Mouse (Mus musculus) Patski (cell line): ENCODE measurements at regions not wholly inside any gene's neighbourhood (a gene's known extent, or its start where the extent isn't known, plus 50 kb on each side); places are given as distances from the start of the nearest gene placed in this dataset.
A peak's percentile ranks its signal among the peaks of the same experiment; 100 is the strongest.
"Not testable (repeated sequence)": the region's sequence is repeated elsewhere in the genome, so short reads cannot be mapped to it uniquely, and the experiment has no call there.

Experiments
- ATAC-seq: fragments of 100-300 bp; one replicate; pipeline ENCODE4 v1.8.0; 2021
- CTCF ChIA-PET: fragments of 350-600 bp; sonication (Branson Sonifier 250); formaldehyde crosslinking; loops from one replicate; lab custom pipeline; 2022; ENCODE audit warnings: inconsistent platforms; lab: Charles Lee
- POLR2A ChIA-PET: fragments of 350-600 bp; sonication (Branson Sonifier 250); formaldehyde crosslinking; loops from one replicate; lab custom pipeline; 2022; ENCODE audit warnings: antibody characterized with exemption, inconsistent platforms; lab: Charles Lee
- DNase-seq: peaks from one replicate; pipeline ENCODE4 v3.0.0-alpha.2; 2011; ENCODE audit warnings: low read depth, low spot score
- H3K27me3 ChIP-seq: fragments of 371-371 bp; one replicate; pipeline ENCODE4 v1.5.1; 2021
- CTCF ChIP-seq: fragments of 100-300 bp; IDR thresholded peaks from one replicate; pipeline ENCODE4 v1.5.1; 2021
- in situ Hi-C: fragments of 300-500 bp; cut with MboI; formaldehyde crosslinking; loops from 3 replicates; pipeline ENCODE4 v1.11.1; 2018; ENCODE audit warnings: low pct_unique_long_range_greater_than_20kb, mixed read lengths

GRCm38 (mm10) chr7:83391388-83391787 lies 193.3 kb upstream of the Tmc3 start:
- ChIA-PET POLR2A (no interaction called here), CTCF (no interaction called here)
- peaks cover 10% of the 10 kb centered on the region for H3K27me3 ChIP-seq
- no peak for DNase-seq
- in situ Hi-C loops, result no loop called here
- ATAC-seq, result no peak
- TF ChIP-seq CTCF, result no peak

- no peak for DNase-seq
- peaks cover 6% of the 10 kb centered on the region for H3K27me3 ChIP-seq
- ChIA-PET CTCF (no interaction called here), POLR2A (no interaction called here)
- no peak for ATAC-seq
- in situ Hi-C loops, result no loop called here
- no peak for TF ChIP-seq CTCF
These were observed 192.5 kb upstream of the Tmc3 start for GRCm38 (mm10) chr7:83392181-83392580.

DNA sequence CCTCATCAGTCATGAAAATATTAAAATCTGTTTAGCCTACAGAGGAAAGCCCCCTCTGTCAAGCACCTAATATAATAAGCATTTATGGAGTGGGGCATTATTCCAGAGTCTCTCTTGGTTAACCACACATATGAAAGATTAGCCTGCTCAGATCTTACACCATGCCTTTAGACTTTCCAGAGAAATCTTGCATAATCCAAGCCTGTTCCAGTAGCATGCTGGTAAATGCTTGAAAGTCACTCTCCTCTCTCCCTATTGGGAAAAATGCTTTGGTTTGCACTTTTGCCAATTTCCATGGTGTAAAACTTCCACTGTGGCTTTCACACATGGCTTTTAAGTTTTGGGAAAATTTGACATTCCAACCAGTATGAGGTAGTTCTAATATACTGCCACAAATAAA lies 192.1 kb upstream of the Tmc3 start:
- DNase-seq (peak; percentile 28), ATAC-seq (no peak)
- peaks cover 4% of the 10 kb centered on the region for H3K27me3 ChIP-seq
- CTCF ChIA-PET, result no interaction called here
- TF ChIP-seq CTCF, result no peak
- POLR2A ChIA-PET, result no interaction called here
- in situ Hi-C loops, result no loop called here

DNA sequence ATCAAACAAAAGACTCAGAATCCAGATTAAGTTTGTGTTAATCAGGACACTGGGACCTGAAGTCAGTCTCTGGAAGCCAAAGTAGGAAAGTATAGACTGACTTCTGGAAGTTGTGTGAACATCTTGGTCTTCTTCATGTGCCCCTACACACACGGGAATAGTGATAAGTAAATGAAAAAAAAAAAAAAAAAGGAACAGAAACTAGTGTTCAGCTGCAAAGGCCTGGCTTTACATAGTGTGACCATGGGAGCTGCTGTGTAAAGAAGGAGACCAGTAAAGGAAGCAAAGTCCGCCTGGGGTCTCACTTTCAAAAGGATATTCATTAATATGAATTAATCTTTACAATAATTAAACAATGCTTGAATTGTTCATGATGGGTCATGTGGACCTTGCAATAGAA lies 190.6 kb upstream of the Tmc3 start:
- no peak for TF ChIP-seq CTCF
- POLR2A ChIA-PET, result no interaction called here
- ATAC-seq (no peak), DNase-seq (no peak)
- peaks cover 3% of the 10 kb centered on the region for H3K27me3 ChIP-seq
- in situ Hi-C loops, result no loop called here
- CTCF ChIA-PET, result no interaction called here

DNA sequence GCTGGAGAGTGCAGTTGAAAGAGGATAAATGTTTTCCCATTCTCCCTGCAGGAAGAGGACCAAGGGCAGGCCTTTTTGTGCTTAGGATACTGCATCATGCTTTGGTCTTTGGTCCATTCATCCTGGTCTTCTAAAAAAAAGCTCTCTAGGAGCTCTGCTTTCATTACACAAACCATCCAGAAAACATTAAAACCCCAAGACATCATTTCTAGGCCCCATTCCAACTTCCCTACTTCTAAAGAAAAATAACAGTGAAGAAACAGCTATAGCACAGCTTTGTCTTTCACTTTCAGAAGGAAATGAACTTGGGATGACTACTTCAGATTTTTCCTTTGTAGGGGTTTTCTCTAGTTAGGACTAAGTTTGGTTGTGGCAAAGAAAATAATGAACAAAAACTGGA lies 185.1 kb upstream of the Tmc3 start:
- ChIA-PET CTCF (interaction anchor here (1.1 kb wide), 1 partner anchor 10 kb away, joined by 3 read pairs; no protein-coding TSS in a partner anchor), POLR2A (interaction anchor here (0.6 kb wide), 1 partner anchor 183 kb away, joined by 4 read pairs; no protein-coding TSS in a partner anchor)
- H3K27me3 ChIP-seq, result peaks cover 12% of the 10 kb centered on the region
- no peak for TF ChIP-seq CTCF
- in situ Hi-C loops, result no loop called here
- DNase-seq, result no peak
- no peak for ATAC-seq

DNA sequence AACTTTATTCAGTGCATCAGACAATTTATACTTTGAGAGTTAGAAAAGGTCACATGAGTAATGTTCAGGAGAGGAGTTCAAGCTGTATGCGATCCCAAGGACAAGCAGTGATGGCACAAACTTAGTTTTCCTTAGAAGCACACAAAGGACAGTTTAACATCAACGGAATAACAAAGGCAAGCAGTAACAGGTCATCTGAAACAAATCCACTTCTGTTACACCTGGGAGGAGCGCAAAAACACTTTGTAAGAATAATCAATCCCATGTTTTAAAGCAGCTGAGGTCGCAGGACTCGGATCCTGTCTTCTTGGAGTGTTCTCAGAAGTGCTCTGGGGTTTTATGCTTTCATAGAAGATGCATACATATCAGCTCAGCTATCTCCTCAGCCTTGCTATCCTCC lies 183.7 kb upstream of the Tmc3 start:
- ChIA-PET POLR2A (interaction anchor here (0.7 kb wide), 1 partner anchor 136 kb away, joined by 3 read pairs; no protein-coding TSS in a partner anchor), CTCF (no interaction called here)
- ATAC-seq (no peak), DNase-seq (no peak)
- no peak for TF ChIP-seq CTCF
- in situ Hi-C loops, result no loop called here
- peaks cover 12% of the 10 kb centered on the region for H3K27me3 ChIP-seq

- CTCF ChIA-PET, in situ Hi-C loops, ATAC-seq, H3K27me3 ChIP-seq, DNase-seq, POLR2A ChIA-PET: not testable (repeated sequence)
These were observed 172.0 kb upstream of the Tmc3 start for GRCm38 (mm10) chr7:83412745-83413144.

DNA sequence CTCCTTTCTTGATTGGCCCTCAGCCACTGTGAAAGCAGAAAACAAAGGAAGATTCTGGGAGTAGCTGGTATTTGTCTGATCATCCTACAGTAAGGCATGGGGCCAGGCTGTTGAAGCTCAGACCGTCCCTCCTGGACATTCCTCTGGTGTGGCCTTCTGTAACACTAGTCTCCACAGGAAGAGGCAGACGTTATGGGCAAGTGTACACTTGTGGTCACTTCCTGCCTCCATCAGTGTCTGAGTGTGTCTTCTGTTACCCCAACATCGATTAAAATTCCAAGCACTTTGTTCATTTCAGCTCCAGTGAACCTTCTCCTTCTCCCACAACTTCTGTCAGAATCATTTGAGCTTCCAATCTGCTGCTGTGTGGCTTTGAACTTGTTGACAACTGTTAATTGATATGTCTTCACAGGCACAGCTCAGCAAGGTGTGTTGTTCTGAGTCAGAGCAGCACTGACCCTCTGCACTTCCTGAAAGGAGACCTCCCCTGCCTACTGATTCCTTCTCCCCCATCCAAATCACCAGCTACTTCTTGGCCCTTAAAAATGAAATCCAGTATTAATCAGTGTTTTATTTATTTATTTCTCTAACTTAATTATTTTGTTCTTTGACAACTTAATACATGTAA lies 154.7 kb upstream of the Tmc3 start:
- no peak for TF ChIP-seq CTCF
- ATAC-seq (peak; percentile 88), DNase-seq (no peak)
- POLR2A ChIA-PET, result interaction anchor here (1.1 kb wide), 1 partner anchor 14 kb away, joined by 3 read pairs; no protein-coding TSS in a partner anchor
- CTCF ChIA-PET, result interaction anchor here (1.0 to 2.1 kb wide), 3 partner anchors 10 to 205 kb away, joined by 3 to 5 read pairs (median 3); no protein-coding TSS in a partner anchor
- no peaks in the 10 kb centered on the region for H3K27me3 ChIP-seq
- in situ Hi-C loops, result no loop called here

- TF ChIP-seq CTCF, result no peak
- POLR2A ChIA-PET, result no interaction called here
- no peaks in the 10 kb centered on the region for H3K27me3 ChIP-seq
- ATAC-seq (peak; percentile 60), DNase-seq (no peak)
- in situ Hi-C loops, result no loop called here
- CTCF ChIA-PET, result interaction anchor here (1.0 to 2.1 kb wide), 3 partner anchors 9 to 204 kb away, joined by 3 to 5 read pairs (median 3); no protein-coding TSS in a partner anchor
These were observed 153.6 kb upstream of the Tmc3 start for GRCm38 (mm10) chr7:83431094-83431493.

DNA sequence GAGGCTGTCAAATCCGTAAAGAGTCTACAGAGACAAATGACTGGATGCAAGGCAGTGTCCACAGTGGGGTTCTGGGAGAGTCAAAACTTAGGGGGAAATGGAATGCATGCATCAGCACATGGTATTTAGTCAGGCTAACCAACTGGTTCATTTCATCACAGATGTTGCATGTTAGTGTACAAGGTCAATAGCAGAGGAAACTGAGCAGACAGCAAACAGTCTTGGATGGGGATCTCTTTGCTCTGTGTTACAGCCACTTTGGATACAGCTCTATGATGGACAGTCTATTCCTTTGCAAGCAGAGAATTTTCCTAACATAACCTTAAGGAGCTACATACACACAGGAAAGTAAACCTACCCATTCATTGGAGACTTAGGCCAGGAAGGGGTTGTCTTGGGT lies 151.9 kb upstream of the Tmc3 start:
- in situ Hi-C loops, result no loop called here
- ChIA-PET POLR2A (no interaction called here), CTCF (no interaction called here)
- no peaks in the 10 kb centered on the region for H3K27me3 ChIP-seq
- TF ChIP-seq CTCF, result no peak
- DNase-seq, result no peak
- no peak for ATAC-seq

DNA sequence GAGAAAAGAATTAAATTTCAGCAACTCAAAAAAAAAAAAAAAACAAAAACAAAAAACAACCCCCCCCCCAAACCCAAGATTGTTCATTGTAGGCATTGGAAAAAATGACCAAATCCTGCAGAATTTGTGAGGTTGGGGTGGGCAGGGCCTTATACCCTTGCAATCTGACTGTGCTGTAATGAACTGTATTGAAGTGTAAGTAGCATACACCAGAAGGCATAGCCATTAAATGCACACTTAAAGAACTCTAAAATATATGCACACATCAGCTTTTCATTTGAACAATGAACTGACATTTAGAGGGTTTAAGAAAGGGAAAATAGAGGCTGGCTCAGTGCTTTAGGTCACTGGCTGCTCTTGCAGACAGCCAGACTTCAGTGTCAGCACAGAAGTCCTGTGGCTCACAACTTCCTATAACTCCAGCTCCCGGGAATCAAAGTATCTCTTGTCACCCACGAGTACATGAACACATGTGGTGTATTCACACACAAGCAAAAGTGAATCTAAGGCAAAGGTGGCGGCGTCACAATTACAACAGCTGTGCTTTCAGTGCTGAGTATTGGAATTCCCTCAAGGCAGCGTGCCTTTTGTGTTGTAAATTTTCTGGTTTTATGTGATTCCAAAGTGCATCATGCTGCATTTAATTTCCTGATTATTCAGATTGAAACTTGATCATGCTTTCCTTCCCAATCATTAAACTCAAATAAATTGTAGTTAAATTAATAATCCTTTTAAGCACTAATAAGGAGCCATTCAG lies 150.6 kb upstream of the Tmc3 start:
- in situ Hi-C loops, result no loop called here
- DNase-seq (no peak), ATAC-seq (no peak)
- CTCF ChIA-PET, result no interaction called here
- TF ChIP-seq CTCF, result no peak
- POLR2A ChIA-PET, result no interaction called here
- H3K27me3 ChIP-seq, result no peaks in the 10 kb centered on the region
